Mouse (Mus musculus) lung, adult 2 months (tissue): ENCODE data around the gene Glrx5.

Source experiments
- CTCF ChIP-seq: fragments of 200-500 bp; IDR thresholded peaks from 2 replicates; pipeline ENCODE4 v1.5.1; 2011; ENCODE audit warnings: mild to moderate bottlenecking, low read length, control low read depth; ENCODE audit not compliant: insufficient read depth
- POLR2A ChIP-seq: fragments of 200-500 bp; IDR thresholded peaks from 2 replicates; pipeline ENCODE4 v1.6.1; 2011; ENCODE audit warnings: low read depth, mild to moderate bottlenecking, control low read depth, low read length, borderline replicate concordance; ENCODE audit errors: extremely low read depth

DNA sequence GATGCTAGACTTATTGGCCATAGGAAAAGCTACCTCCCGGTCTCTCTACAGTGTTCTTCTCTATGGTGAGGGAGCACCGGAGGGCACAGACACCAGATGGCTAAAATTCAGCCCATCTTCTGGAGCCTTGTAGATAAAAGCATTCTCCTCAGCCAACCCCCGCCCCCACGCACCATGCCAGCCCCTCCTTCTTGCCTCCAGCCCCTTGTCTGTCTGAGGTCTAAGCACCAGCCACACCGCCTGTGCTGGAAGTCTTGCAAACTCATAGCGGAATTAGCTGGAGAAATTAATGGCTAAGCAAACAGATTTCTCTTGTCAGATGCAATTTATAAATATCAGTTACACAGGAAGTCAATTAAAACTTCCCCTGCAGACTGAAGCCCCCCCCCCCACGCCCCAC is 43.0 kb downstream of the Glrx5 start:
- no peak for TF ChIP-seq CTCF
- no peak for TF ChIP-seq POLR2A
